Mouse (Mus musculus) adrenal gland, adult 18-20 months (tissue): ENCODE results near the gene Smad3. TPM values are rescaled to one million over a fixed set of nuclear protein-coding genes. Genes with fewer than 3 reads are reported as not detected.
A peak's percentile ranks its signal among the peaks of the same experiment; 100 is the strongest.

Source experiments
- DNase-seq, 2 experiments: peaks; one replicate each; pipeline ENCODE4 v3.0.0; 2021 to 2022; ENCODE audit warnings: low spot score in 2 of 2
- total RNA-seq, 2 experiments: library from RNA; stranded (reverse); gene quantifications; 1 replicate in 1 of 2; 2 replicates in 1 of 2; pipeline ENCODE4 v1.2.3; 2021

Smad3 gene
- total RNA-seq, 2 experiments from 2014 or later: 24.6 to 25.2 TPM

GRCm38 (mm10) chr9:63702502-63703013, 55.2 kb downstream of the Smad3 start:
- DNase-seq: peak in 1 of 2 experiments; percentile 36

DNA sequence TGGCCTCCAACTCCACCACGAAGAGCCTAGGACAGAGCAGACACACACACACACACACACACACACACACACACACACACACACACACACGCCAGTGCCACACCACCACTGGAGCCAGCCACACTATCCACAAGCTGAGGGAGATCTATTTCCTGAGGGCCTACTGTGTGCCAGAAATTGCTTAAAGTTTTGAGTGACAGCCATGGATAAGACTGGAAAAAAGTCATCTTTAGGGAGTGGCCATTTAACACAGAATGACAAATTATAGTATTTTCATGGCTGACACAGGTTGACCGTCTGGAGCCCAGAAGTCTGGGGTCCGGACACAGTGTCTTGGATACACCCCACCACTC, 55.9 kb downstream of the Smad3 start:
- no peak for DNase-seq

DNA sequence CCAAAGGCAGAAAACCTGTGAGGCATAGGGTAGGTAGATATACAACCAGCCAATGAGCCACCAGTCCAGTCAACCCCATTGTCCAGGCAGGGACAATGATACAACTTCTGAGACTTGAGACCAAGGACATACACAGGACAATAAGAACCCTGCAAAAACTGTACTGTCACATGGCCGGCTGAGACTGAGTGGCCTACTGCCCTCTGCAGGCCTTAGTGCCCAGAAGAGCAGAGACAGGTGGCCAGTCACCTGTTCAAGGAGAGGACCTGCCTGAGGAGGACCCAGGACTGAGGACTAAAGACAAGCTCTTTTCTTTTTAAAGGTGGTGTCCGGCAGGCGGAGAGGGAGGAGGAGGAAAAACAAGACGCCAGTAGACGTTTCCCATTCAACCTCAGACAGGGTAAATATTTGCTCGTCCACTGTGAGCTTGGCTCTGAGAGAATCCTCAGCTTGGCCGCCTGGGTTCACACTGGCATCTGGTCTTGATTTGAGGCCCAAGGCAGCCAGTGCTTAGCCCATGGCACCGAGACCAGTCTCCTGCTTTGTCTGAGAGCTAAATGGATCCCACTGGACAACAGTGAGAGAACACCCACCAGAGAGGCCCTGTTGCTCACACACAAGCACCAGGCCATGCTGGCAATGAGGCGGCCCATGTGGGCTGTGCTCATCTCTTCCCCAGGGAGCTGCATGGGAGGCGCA, 56.4 kb downstream of the Smad3 start:
- no peak for DNase-seq

GRCm38 (mm10) chr9:63699145-63699544, 58.6 kb downstream of the Smad3 start:
- no peak for DNase-seq

- no peak for DNase-seq
Measured at GRCm38 (mm10) chr9:63698320-63699045, 59.3 kb downstream of the Smad3 start.

DNA sequence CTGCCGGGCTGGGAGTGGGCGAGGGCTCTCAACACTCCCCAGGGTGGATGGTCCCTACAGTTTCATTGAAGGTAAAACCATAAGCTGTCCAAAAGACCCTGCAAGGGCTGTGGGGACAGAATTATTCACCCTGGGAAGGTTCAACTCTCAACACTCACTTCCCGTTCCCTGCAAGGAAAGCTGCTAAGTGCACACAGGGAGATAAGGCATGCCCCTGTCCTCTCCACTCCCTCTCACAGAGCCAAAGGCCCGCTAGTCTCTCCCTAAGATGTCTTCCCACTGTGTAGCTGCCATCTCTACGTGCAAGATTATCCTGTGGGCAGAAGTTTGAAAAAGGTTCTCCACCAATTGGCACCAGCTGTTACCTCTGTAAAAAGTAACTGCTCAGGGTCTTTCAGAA, 60.2 kb downstream of the Smad3 start:
- DNase-seq: no peak

- DNase-seq: no peak
Measured at GRCm38 (mm10) chr9:63696463-63697105, 61.2 kb downstream of the Smad3 start.

DNA sequence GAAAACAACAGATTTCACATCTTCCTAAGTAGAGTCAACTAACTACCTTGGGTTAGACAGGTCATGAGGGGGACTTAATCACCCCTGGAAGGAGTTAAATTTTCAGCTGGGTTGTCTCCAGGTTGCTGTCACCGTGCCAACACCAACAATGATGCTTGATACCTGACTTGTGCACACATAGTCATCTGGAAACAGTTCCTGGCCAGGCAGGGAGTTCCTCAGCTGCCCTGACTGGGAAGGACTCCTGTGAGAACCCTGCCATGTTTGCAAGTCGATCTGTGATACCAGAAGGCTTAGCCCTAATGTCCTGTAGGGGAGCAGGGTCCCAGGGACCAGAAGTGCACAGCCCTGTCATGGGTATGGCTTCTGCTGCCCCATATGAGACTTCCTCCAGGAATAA, 65.8 kb downstream of the Smad3 start:
- DNase-seq: no peak

- no peak for DNase-seq
Measured at GRCm38 (mm10) chr9:63690511-63690910, 67.3 kb downstream of the Smad3 start.

DNA sequence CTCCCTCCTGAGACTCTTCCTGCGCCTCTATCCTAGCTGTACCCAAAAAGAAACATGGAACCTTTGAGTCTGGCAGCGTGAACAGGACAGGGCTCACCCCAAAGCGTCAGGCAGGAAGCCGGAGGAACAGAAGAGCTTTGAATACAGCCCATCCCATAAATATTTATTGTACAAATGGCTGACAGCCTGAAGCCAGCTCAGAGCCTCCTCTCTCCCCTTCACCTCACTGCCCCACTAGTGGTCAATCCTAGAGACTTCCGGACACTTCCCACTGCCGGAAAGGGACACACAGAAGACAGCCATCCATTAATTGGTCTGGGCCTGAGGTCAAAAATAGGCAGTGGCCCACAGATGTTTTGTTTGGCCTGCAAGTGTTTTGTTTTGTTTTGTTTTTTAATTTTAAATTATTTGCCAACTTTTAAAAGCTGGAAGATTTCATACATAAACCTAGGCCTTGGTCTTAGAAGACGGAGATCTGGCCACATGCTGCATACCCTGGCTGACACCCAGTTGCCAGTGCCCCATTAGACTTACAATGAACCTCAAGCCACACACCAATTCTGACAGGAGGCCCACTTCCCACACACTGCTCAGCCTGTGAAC, 70.3 kb downstream of the Smad3 start:
- no peak for DNase-seq

DNA sequence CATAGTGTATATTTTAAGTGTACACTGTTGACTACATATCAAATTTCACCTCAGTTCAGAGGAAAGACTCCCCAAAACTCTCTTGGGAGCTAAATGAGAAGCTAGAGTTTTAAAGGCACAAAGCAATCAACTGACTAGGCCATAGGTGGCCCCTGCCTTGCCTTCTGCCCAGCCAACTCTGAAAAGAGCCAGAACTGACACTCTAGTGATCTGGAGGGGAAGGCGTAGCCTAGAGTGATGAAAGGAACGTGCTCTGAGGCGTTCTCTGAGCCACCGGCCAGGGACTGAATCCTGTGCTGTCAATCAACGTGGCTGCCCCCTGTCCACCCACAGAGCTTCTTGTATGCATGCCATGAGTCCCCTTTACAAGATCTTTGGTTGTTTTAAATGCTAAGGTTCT, 72.4 kb downstream of the Smad3 start:
- DNase-seq: no peak

DNA sequence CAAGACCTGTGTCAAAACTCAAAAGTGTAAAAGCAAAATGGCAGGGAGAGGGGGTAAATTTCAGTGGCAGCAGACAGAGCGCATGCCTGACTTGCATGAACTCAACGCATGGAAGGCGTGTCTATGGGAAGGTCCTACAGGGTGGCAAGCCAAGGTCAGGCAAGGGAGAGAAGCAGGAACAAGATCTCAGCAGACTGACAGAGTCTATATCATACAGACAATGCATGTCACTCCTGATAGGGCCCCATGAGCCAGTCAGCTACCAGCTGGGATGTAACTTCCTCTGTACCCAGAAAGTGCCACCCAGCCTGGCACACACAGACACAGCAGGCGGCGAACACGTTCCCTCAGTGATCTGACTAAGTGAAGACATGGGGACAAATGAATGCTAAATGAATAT, 73.5 kb downstream of the Smad3 start:
- DNase-seq: no peak

- DNase-seq: no peak
Measured at GRCm38 (mm10) chr9:63682943-63683342, 74.9 kb downstream of the Smad3 start.

DNA sequence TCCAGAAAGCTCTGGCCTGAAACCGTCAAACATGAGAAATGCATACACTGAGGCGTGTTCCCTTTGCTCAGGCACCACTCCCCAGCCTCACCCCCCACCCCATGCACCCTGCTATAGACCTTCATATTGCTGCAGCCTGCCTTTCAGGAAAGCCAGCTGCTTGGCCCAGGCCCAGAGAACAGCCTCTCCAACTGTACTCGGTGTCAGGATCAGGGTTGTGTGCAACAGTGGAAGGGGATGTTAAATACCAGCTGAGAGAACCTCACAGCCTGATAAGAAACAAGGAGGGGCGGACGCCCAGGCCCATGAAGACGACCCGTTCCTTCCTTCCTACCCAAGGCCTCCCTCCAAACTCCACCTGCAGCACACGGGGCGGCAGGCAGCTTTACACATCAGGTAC, 75.5 kb downstream of the Smad3 start:
- DNase-seq: no peak

DNA sequence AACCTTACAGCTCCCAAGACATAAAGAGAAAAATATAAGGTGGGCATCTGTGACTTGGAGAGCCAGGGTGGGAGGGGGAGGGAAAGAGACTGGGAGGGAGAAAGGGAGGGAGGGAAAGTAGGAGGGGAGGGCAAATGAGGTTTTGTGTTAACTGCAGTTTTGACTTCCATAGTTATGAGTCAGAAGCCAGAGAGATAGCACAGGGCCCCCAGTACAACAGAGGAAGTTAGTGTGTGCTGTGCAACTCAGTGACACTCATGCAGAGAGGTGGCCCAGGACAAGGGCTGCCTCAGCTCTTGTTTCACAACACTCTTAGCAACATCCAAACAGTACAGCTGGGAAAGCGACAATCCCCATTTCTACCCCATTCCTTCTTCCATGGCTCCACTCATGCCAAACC, 79.7 kb downstream of the Smad3 start:
- no peak for DNase-seq

GRCm38 (mm10) chr9:63677621-63678020, 80.2 kb downstream of the Smad3 start:
- DNase-seq: no peak

DNA sequence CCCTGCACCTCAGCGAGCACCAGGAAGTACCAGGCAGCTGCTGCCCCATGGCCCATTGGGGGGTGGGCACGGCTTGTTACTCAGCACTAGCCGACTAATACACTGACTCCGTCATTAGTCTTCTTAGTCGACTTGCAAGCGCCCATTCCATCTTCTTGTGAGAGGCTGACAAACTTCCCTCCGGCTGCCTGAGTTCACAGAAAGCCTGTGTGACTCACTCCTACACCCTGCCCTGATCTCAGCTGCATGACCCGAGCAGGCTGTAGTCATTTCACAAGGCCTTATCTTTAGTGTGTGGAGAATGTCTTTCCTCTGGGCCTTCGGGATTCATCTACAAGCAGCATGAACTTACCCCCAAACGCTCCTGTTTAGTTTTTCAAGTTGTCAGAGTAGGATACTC, 83.2 kb downstream of the Smad3 start:
- DNase-seq: no peak

DNA sequence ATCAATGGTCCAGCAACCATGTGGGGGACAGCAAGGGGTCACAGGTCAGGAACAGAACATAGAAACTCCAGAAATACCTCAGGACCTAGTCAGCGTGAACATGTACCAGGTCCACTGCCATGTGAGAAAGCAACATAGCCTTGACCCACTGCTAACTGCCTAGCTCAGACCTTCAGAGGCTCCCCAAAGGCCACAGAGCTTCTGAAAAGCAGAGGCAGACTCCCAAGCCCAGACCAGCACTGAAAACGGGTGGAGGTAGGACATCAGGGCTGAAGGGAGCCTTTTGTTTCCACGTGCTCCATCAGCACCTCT, 84.3 kb downstream of the Smad3 start:
- no peak for DNase-seq

GRCm38 (mm10) chr9:63672797-63673493, 84.8 kb downstream of the Smad3 start:
- DNase-seq: no peak

- no peak for DNase-seq
Measured at GRCm38 (mm10) chr9:63669816-63670215, 88.0 kb downstream of the Smad3 start.

DNA sequence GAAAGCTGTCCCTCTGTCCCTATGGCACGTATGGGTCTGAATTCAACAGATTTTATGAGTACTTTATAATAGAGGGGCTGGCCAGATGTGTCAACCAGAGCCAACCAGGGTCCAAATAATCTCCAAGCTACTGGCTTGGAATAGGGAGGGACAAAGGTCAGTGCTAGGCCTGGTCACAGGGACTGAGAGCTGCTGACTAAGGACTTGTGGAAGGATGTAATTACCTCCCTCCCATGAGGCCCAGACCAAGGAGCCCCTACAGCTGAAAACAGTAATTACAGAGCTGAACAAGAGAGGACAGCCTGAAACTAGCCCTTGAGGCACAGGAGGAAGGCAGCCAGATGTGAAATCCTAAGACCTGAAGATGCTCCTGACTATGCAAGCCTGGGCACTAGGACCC, 89.2 kb downstream of the Smad3 start:
- no peak for DNase-seq
